Mouse (Mus musculus) embryo, embryonic 11 days (tissue): ENCODE measurements around the gene Eif2b3.

Experiments used
- DNase-seq: peaks from one replicate; pipeline ENCODE4 v3.0.0-alpha.2; 2015

Gene Eif2b3

DNA sequence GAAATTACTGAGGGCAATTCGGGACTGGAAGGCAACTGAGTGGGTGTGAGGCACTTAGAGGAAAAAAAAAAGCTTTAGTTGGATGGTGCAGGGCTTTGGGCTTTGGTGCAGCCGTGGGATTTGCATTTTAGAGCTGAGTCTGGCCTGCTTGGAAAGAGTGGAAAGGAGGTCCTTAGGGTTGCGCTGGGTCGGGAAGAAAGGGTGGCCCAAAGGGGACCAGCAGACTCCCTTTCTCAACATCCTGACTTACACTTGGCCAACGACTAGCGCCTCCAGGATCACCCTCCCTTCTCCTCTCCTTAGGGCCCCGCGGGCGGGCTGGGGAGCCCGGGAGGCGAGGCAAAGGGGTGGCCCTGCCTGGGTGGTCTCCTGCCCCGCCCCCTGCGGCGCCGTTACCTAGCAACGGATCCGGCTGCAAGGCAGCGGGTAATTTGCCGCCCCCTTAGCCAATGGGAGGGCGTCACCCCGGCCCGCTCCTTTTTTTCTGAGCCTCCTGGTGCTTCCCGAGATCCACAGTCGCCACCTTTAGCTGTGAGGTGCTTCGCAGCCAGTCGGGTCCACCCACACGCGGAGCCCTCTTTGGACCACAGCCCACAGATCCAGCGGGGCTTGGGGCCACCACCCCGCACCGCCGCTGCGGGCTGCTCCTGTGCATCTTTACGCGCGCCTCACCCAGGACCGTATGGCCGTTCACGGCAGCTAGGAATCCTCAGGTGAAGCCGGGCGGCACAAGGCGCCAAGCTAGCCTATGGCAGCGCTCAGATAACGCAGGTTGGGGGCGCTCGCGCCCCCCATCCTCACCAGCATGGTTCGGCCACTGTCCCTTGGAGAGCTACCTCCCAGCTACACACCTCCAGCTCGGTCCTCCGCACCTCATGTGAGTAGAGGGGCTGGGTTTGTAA is 76.6 kb downstream of the Eif2b3 start, which contains the start of gene Ptch2:
Gene Ptch2, plus strand, starts transcription at position 525 of the 902 bp plus-strand sequence.
- DNase-seq = peak; percentile 91

DNA sequence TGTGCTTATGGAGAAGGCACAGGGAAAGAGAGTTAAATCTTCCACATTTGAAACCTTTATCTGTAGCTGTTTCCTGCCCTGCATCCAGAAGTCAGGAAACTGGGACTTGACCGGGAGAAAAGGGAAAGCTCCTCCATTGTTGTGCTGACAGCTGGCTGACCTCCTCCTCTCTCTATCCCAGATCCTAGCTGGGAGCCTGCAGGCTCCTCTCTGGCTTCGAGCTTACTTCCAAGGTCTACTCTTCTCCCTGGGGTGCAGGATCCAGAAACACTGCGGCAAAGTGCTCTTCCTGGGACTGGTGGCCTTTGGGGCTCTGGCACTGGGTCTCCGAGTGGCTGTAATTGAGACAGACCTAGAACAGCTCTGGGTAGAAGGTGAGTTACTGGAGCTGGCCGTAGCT is 77.5 kb downstream of the Eif2b3 start:
- peak; percentile 26 for DNase-seq

DNA sequence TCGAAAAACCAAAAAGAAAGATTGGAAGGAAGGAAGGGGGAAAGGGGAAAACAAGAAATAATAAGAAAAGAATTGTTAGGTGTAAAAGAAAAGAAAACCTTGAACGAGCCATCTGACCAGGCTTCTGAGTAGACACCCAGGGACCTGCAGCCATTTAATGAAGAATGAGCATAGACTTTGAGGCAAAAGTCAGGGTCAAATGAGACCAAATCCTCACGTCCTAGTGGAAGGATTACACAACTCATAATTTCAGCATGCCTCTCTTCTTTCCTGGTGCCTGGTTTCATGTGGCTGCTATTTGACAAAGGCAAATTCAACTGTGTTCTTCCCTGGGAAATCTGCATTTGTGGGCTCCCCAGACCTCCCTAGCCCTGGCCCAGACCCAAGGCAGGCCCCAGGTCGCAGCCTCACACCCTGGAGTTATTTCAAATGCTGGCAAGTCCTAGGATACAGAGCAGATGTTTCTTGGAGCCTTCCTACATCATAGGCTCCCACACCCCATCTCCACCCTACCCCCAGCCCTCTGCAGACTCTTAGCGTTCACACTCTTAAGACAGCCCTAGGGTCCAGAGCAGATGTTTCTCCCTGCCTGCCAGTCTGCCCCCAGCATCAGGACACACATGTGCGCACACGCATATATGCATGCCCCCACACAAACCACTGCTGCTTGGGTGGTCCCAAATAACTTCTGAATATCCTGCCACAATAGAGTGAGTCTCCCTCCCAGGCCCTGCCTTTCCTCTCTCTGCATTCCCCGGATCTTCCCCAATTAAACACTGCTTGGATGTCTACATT is 79.0 kb downstream of the Eif2b3 start:
- peak; percentile 27 for DNase-seq

DNA sequence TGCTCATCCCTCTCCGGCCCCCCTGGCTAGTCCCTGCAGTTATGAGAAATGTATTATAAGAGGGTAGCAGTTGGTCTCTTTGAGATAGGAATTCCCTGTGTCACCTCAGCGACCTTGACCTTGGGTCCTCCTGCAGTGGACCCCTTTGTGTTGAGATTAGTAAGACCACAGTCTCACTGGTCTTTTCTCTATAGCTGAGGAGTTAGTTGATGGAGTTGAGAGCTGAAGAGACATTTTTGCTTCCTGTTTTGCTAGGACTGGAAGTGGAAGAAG is 79.5 kb downstream of the Eif2b3 start:
- no peak for DNase-seq

DNA sequence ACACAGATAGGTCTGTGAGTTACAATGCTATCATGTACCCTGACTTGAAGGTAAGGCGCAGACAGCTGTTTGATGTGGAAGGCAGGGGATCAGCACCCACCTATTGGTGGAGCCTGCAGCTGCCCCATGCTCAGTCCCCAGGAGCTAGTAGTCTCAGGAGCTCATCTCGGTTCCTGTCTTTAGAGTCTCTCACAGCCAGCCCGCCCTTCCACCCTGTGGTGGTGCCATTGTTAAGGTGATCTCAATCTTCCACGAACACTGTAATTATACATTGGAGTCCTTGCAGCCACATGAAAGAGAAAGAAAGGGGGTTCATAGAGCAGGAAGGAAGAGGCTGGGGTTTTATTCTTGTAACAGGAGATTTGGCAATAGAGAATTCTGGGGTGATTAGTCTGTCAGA is 80.8 kb downstream of the Eif2b3 start:
- no peak for DNase-seq

DNA sequence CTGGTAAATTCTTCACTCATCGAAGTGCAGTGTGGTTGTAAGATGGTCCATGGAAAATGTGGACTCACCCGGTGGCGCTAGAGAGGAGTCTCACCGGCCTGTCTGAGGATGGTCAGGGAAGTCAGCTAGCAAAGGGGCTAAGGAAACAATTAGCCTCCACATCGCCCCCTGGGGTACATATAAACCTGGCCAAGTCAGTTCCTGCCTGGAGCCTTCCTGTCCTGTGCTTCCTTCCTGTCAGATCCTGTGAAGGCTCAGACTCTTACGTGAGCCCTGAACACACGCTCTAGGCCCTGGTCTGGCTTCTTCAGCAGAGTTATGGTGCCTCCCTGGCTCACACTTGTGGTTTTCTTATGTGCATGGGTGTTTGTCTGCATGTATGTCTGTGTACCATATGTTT is 82.0 kb downstream of the Eif2b3 start:
- peak; percentile 73 for DNase-seq

DNA sequence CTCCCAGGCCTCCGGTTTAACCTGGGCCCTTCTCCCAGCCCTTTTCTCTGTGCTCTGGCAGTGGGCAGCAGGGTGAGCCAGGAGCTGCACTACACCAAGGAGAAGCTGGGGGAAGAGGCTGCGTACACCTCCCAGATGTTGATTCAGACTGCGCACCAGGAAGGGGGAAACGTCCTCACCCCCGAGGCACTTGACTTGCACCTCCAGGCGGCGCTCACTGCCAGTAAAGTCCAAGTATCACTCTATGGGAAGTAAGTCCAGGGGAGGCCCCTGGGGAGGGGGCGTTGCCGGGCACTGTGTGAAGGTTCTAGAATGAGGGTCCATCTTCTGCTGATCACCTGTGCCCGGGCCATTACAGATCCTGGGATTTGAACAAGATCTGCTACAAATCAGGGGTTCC is 85.5 kb downstream of the Eif2b3 start:
- DNase-seq = no peak

DNA sequence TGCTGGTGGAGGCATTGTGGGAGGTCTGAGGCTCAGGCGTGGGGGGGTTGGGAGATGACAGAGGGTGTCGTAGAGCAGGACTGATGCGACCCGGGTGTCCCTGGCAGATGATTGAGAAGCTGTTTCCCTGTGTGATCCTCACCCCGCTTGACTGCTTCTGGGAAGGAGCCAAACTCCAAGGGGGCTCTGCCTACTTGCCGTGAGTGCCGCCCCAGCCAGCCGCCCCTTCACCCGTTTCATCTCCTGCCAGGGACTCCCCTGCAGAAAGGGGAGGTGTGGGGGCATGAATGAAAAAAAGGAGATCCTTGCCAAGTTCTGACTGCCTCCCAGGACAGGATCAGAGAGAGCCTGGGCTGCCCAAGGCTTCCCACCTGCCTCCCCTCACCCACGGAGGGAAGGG is 85.9 kb downstream of the Eif2b3 start:
- DNase-seq = no peak

DNA sequence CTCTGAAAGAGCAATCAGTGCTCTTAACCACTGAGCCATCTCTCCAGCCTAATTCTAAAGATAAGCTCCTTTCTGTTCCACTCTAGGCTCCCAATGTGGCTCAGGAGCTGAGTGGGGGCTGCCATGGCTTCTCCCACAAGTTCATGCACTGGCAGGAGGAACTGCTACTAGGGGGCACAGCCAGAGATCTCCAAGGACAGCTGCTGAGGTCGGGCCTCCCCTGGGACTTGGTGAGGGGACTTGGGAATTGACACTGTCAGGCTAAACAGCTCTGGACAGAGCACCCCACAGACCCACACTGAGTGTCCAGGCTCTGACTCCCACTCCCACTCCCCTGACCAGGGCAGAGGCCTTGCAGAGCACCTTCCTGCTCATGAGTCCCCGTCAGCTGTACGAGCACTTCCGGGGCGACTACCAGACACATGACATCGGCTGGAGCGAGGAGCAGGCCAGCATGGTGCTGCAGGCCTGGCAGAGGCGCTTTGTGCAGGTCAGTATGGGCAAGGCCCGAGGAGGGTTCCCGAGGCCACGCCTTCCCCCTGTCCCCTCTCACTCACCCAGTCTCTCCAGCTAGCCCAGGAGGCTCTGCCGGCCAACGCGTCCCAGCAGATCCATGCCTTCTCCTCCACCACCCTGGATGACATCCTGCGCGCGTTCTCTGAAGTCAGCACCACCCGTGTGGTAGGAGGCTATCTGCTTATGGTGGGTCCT is 88.8 kb downstream of the Eif2b3 start:
- DNase-seq = no peak

DNA sequence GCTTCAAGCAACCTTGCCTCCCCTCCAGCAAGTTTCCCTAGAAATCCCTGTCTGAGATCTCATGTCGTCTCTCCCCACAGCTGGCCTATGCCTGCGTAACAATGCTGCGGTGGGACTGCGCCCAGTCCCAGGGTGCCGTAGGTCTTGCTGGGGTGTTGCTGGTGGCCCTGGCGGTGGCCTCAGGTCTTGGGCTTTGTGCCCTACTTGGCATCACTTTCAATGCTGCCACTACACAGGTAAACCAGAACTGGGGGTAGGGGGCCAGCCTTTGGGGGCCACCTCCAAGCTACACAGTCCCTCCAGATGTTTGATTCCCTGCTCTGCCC is 89.3 kb downstream of the Eif2b3 start:
- no peak for DNase-seq

DNA sequence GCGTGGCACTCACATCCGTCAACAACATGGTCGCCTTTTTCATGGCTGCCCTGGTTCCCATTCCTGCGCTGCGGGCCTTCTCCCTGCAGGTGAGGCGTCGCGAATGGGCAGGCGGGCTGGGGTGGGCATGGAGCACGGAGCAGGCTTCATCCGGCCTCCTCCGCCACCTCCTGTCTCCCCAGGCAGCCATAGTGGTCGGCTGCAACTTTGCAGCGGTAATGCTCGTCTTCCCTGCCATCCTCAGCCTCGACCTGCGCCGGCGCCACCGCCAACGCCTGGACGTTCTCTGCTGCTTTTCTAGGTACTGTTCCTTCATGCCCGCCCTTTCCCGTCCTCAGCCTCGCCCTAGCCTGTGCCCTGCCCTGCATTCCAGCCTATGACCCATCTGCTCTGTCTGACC is 90.1 kb downstream of the Eif2b3 start:
- no peak for DNase-seq

DNA sequence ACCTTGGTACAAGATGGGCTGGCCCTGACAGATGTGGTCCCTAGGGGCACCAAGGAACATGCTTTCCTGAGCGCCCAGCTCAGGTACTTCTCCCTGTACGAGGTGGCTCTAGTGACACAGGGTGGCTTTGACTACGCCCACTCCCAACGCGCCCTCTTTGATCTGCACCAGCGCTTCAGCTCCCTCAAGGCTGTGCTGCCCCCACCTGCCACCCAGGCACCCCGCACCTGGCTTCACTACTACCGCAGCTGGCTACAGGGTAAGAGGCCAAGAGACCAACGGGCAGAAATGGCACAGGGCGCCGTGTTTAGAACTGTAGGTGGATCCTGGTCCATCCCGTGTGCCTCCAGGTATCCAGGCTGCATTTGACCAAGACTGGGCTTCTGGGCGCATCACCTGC is 91.0 kb downstream of the Eif2b3 start:
- no peak for DNase-seq

DNA sequence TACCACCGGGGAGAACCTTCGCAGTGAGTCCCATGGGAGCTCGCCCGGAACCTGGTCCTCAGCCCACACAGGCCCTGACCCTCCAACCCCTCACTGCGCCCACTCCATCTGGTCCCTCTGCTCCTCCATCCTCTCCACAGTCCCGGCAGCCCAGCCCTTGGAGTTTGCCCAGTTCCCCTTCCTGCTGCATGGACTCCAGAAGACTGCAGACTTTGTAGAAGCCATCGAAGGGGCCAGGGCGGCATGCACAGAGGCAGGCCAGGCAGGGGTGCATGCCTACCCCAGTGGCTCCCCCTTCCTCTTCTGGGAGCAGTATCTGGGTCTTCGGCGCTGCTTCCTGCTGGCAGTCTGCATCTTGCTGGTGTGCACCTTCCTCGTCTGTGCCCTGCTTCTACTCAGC is 91.8 kb downstream of the Eif2b3 start:
- no peak for DNase-seq

DNA sequence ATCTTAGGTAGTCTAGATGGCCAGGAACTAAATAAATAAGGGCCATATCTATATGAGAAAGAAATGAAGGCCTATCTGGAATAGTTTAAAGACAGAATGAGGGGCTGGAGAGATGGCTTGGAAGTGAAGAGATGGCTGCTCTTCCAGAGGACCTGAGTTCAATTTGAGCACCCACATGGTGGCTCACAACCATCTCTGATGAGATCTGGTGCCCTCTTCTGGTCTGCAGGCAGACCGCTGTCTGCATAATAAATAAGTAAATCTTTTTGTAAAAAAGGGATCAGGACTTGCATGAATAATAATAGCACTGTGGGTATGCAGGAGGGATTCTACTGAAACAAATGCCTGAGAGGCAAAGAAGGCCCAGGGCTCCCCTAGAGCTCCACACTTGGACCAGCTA is 94.0 kb downstream of the Eif2b3 start:
- DNase-seq = no peak

DNA sequence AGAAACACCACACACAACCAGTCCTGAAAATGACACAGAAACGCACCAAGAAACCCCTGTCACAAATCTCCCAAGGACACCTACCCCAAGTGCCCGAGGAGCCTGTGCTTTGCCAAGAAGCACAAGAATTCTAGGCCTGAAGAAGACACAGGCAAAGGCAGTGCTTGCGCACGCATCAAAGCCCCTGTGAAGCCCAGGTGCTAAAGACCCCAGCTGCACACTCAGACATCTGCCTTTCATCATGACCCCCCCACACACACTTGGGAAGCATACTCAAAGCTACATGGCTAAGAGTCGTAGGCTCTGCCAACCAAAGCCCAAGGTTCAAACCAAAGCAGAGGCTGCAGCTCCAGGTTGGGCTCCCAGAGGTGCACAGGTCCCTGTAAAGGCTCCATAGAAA is 96.4 kb downstream of the Eif2b3 start:
- DNase-seq = no peak

DNA sequence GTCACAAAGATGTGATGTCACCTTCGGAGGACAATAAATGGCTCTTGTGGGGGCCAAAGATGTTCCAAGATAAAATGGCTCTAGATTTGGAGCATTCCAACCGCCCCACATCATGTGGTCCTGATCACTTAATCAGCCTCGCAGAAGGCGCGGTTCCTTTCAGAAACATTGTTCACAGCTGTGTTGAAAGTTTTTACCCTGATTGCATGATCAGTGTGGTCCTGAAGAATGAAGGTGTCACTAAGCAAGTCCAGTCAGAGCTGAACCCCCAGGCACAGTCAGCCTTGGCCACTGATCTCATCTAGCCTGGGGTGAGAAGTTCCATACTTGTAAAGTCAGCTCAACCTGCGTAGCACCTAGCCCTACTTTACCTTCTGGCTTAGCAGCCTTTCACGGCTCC is 98.7 kb downstream of the Eif2b3 start:
- DNase-seq = no peak

DNA sequence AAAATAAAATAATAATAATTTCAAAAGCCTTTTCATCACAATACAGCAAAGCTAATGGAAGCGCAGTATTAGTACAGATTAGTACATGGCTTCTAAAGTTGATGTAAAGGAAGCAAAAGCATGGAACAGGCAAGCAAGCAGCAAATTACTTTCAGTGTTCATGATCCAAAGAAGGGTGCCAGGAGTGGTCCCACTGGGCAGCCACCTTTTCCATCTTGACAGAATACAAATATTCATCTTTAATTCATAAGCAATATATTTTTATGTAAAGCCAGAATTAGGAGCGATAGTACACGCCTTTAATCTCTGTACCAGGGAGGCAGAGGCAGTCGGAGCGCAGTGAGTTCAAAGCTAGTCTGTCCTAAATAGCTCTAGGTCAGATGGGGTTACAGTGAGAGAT is 100.4 kb downstream of the Eif2b3 start:
- no peak for DNase-seq

DNA sequence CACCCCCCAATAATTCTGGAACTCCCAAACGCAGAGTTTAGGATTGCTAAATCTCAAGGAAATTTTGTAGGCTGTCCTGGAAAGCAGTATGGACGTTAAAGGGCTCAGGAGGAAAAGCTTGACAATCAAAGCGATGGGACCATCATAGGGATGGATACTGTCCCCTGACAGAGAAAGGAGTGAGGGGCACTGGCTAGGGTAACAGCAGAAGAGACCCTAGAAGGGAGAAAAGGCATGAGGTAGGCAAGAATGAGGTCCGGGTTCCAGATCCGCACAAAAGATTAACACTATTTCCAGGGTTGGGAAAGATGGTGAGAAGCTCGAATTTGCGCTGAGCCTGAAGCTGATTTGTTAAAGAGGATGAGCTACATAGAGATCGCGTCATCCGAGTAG is 100.8 kb downstream of the Eif2b3 start:
- DNase-seq = no peak

DNA sequence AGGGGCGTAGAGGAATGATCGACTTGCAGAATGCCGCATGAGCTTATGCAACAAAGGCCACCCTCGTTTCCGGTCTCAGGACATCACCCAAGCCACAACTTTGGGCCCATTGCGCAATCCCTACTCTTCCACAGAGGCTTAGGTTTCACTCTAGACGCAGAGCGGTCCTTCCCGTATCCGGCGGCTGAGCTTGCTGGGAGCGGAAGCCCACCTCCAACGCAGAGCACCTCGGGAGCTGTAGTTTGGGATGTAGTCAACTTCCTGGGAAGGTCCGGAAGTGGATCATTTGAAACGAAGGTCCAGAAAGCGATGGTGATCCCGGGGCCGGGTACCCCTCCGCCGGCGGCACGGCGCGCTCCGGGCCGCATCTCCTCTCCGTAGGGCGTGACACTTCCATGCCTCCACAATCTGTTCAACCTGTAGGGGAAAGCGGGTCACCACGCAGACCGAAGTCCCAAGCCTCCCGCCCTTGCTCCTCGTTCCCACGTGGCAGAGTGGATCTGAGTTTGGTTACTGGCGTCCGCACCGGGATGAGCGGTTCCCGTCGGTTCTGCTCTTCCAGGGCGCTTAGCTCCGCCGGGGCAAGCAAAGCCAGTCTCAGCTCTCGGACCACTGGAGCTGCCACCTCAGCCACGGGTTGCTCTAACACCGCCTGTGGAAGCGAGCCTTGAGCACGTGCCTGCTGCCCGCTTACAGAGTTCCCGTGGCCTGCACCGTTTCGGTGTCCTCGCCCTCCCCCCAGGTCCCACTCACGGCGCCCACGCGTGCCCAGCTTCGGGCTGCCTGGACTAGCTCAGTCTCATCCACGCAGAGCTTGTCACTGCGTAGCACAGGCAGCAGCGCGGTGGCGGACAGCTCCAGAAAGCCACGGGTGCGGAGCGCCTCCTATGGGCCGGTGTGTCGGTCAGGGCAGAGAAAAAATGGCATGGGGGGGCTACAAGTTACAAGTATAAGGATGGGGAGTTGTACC is 101.5 kb downstream of the Eif2b3 start:
- DNase-seq = peak; percentile 98

DNA sequence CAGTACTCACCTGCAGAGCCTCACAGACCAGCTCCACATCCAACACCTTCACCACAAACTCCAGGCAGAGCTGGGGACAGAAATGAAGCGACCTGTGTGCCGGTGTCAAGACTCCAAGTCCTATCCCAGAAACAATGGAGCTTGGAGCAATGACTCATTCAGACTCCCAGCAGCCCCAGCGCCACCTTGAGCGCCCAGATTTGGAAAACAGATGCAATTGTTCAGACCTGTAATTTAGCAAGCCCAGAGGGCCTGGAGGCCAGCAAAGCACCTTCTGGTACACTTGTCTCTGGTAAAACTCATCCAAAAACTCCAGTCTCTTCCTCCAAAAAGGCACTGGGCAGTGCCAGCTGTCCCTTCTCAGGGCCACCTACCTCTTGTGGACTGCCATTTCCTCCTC is 103.0 kb downstream of the Eif2b3 start:
- no peak for DNase-seq

DNA sequence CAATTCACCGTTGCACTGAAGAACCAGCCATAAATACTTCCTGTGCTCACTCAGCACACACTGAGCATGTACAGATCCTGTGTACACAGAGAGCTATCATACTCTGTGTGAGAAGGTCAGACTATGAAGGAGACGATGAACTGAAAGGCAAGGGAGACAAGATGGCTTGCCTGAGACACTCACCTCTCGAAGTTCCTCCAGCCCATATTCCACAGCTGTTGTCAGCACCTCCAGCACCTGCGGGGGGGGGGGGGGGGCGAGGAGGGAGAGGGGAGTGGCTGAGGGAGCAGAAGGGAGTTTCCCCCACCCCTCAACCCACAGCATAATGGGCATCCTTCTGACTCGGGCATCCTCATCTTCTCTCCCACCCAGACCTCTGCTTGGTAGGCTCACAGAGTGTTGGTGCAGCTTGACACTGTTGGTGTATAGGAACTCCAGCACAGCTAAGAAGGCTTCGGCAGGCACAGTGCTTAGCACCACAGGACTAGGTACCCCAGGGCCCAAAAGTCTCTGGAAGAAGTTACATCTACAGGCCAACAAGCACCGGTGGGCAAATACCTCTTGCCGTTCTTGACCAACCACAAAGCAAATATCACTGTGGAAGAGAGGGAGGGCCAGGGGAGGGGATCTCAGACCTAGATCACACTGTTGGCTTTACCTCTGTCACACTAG is 104.5 kb downstream of the Eif2b3 start:
- no peak for DNase-seq

DNA sequence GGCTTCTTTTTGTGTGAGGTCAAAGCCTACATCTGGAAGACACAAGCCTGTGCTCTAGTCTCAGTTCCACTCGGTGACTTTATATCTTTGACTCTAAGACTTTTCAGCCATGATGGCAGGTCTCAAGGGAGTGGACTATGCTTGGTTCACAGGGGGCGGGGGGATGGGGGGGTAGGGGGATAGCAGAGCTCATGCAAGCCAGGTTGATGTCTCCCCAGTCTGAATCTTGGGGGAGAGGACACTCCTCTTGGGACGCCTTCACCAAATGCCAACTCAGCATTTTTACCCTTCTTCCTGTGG is 105.0 kb downstream of the Eif2b3 start:
- DNase-seq = no peak
